Mouse (Mus musculus) heart, postnatal 0 days (tissue): ENCODE measurements around the gene Snap91. TPM values are rescaled to one million over a fixed set of nuclear protein-coding genes. Genes with fewer than 3 reads are reported as not detected.

Source experiments
- ATAC-seq: fragments of 200-750 bp; cut with Nextera tagmentation; 2 replicates; pipeline ENCODE4 v1.8.0; 2017; ENCODE audit warnings: low read depth, moderate number of reproducible peaks, moderate library complexity; ENCODE audit not compliant: insufficient read depth
- DNase-seq: peaks from one replicate; pipeline ENCODE4 v3.0.0-alpha.2; 2016; ENCODE audit warnings: low spot score
- H3K27ac ChIP-seq: fragments of 300-500 bp; sonication (generic); 2 replicates; pipeline ENCODE4 v1.5.1; 2014; ENCODE audit warnings: low read depth, mild to moderate bottlenecking
- H3K27me3 ChIP-seq: fragments of 300-500 bp; sonication (generic); 2 replicates; pipeline ENCODE4 v1.6.1; 2014; ENCODE audit warnings: low read length, mixed read lengths; ENCODE audit not compliant: control insufficient read depth, insufficient read depth
- H3K36me3 ChIP-seq: fragments of 300-500 bp; sonication (generic); replicated peaks from 2 replicates; pipeline ENCODE4 v1.6.1; 2014; ENCODE audit warnings: low read length, mixed read lengths; ENCODE audit not compliant: control insufficient read depth, insufficient read depth
- H3K4me1 ChIP-seq: fragments of 300-500 bp; sonication (generic); 2 replicates; pipeline ENCODE4 v1.6.1; 2014; ENCODE audit warnings: antibody characterized with exemption; ENCODE audit not compliant: control insufficient read depth, insufficient read depth
- H3K4me2 ChIP-seq: fragments of 300-500 bp; sonication (generic); 2 replicates; pipeline ENCODE4 v1.6.1; 2014; ENCODE audit warnings: low read depth, mild to moderate bottlenecking, low read length, moderate library complexity
- H3K4me3 ChIP-seq: fragments of 300-500 bp; sonication (generic); 2 replicates; pipeline ENCODE4 v1.5.1; 2014; ENCODE audit warnings: low read depth, low read length
- H3K9ac ChIP-seq: fragments of 300-500 bp; sonication (generic); replicated peaks from 2 replicates; pipeline ENCODE4 v1.6.1; 2014; ENCODE audit warnings: low read depth, low read length, mixed read lengths
- H3K9me3 ChIP-seq: fragments of 300-500 bp; sonication (generic); replicated peaks from 2 replicates; pipeline ENCODE4 v1.6.1; 2016; ENCODE audit warnings: low read length; ENCODE audit not compliant: control insufficient read depth
- CTCF ChIP-seq: IDR thresholded peaks from 2 replicates; pipeline ENCODE4 v1.5.1; 2016; ENCODE audit warnings: antibody characterized with exemption, control low read depth, low read depth
- EP300 ChIP-seq: IDR thresholded peaks from 2 replicates; pipeline ENCODE4 v1.6.1; 2016; ENCODE audit warnings: antibody characterized with exemption, low read depth
- WGBS: fragments of 180-500 bp; shearing (Covaris S2); extraction: QIAGEN DNeasy Blood & Tissue Kit; methylation state at CpG from one replicate; pipeline ENCODE4 v1.1.7; 2014; 5-methylcytosine and 5-hydroxymethylcytosine counted together
- polyA plus RNA-seq: library from polyadenylated mRNA; unstranded; fragments of >200 nt; fragmentation: Nextera tagmentation; extraction: Ambion mirVana; gene quantifications from 2 replicates; pipeline ENCODE4 v1.2.1, GENCODE M21; 2015
- total RNA-seq: library from RNA; depleted of rRNA; stranded (reverse); fragments of >200 nt; gene quantifications from 2 replicates; pipeline ENCODE4 v1.2.3, GENCODE M21; 2014; ENCODE audit warnings: low replicate concordance

Snap91 gene
- total and polyA plus RNA-seq, 2 experiments from 2014 or later: 45.0 to 55.3 TPM

- H3K4me1 ChIP-seq: no peaks in the 10 kb centered on the region
- ATAC-seq (no peak), DNase-seq (no peak)
- TF ChIP-seq CTCF (no peak), EP300 (no peak)
- H3K4me2 ChIP-seq: no peak overlapping the region
- 68% methylated on average over 4 of the region's 4 CpGs for WGBS
- H3K9ac ChIP-seq: no peak overlapping the region
- H3K27ac ChIP-seq: no peak overlapping the region
- no peak overlapping the region for H3K4me3 ChIP-seq
- no peaks in the 10 kb centered on the region for H3K27me3 ChIP-seq
- no peaks in the 10 kb centered on the region for H3K36me3 ChIP-seq
- H3K9me3 ChIP-seq: no peaks in the 10 kb centered on the region
Measured at GRCm38 (mm10) chr9:86858101-86858500, 22.4 kb downstream of the Snap91 start.

- Histone ChIP-seq H3K27ac (no peak overlapping the region), H3K4me1 (no peaks in the 10 kb centered on the region), H3K9ac (no peak overlapping the region), H3K4me3 (no peak overlapping the region), H3K36me3 (no peaks in the 10 kb centered on the region), H3K9me3 (no peaks in the 10 kb centered on the region), H3K4me2 (no peak overlapping the region), H3K27me3 (no peaks in the 10 kb centered on the region)
- no peak for DNase-seq
- 87% methylated on average over 2 of the region's 2 CpGs for whole genome bisulfite sequencing
- ATAC-seq: no peak
- TF ChIP-seq EP300: no peak
Measured at GRCm38 (mm10) chr9:86857626-86858025, 22.8 kb downstream of the Snap91 start.

GRCm38 (mm10) chr9:86852861-86853260, 27.6 kb downstream of the Snap91 start:
- Histone ChIP-seq H3K9ac (no peak overlapping the region), H3K4me2 (no peak overlapping the region), H3K27ac (no peak overlapping the region), H3K9me3 (no peaks in the 10 kb centered on the region), H3K4me3 (no peak overlapping the region), H3K27me3 (no peaks in the 10 kb centered on the region), H3K4me1 (peaks cover 20% of the 10 kb centered on the region), H3K36me3 (no peaks in the 10 kb centered on the region)
- ATAC-seq: no peak
- TF ChIP-seq EP300 (no peak), CTCF (no peak)
- 92% methylated on average over 3 of the region's 3 CpGs for WGBS
- DNase-seq: no peak

GRCm38 (mm10) chr9:86851689-86852088, 28.8 kb downstream of the Snap91 start:
- no peak overlapping the region for H3K9ac ChIP-seq
- H3K4me3 ChIP-seq: no peak overlapping the region
- H3K27ac ChIP-seq: peak overlapping the region; percentile 5; the same call in 1 of the 2 replicates
- TF ChIP-seq EP300 (no peak), CTCF (no peak)
- 80% methylated on average over 5 of the region's 5 CpGs for WGBS
- H3K27me3 ChIP-seq: no peaks in the 10 kb centered on the region
- no peak overlapping the region for H3K4me2 ChIP-seq
- no peak; the same call in 1 of the 2 replicates for ATAC-seq
- no peaks in the 10 kb centered on the region for H3K36me3 ChIP-seq
- DNase-seq: no peak
- H3K4me1 ChIP-seq: peaks cover 20% of the 10 kb centered on the region
- H3K9me3 ChIP-seq: no peaks in the 10 kb centered on the region

GRCm38 (mm10) chr9:86850452-86851207, 29.8 kb downstream of the Snap91 start:
- peaks cover 24% of the 10 kb centered on the region for H3K4me1 ChIP-seq
- ATAC-seq: no peak
- no peaks in the 10 kb centered on the region for H3K9me3 ChIP-seq
- H3K27ac ChIP-seq: peak overlapping the region; percentile 5
- no peaks in the 10 kb centered on the region for H3K36me3 ChIP-seq
- H3K4me3 ChIP-seq: no peak overlapping the region
- TF ChIP-seq CTCF (no peak), EP300 (no peak)
- no peak for DNase-seq
- no peaks in the 10 kb centered on the region for H3K27me3 ChIP-seq
- H3K4me2 ChIP-seq: no peak overlapping the region
- H3K9ac ChIP-seq: no peak overlapping the region
- WGBS: 51% methylated on average over 3 of the region's 3 CpGs
